Mouse (Mus musculus): Measurements from ENCODE around the gene Efr3b. TPM values are rescaled to one million over a fixed set of nuclear protein-coding genes. Genes with fewer than 3 reads are reported as not detected.

Efr3b gene
- polyA plus RNA-seq, 1 experiment: 0.97 TPM

DNA sequence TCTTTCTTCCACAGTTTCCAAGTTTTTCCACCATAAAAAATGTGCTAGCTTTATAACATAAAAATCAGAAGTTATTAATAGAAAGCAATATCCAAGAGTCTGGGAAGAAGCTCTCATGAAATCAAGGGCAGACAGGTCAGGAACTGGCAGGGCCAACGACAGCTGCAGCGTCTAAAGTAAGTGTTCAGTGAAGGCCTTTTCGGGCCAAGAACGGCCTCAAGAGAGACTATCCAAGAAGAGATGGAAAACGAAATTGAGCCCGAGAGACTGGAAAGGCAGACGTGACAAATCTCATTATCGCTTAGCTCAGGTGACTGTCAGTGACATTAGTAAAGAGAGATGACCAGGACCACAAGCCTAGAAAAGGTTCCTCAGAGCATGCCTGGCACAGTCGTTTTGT lies 19.6 kb upstream of the Efr3b start:
- H3K4me3 ChIP-seq (ENCODE audit: extremely low read depth, insufficient read depth, insufficient read length): no peak overlapping the region
- no peaks in the 10 kb centered on the region for H3K4me1 ChIP-seq (ENCODE audit: control insufficient read depth, insufficient read depth, insufficient read length)
- TF ChIP-seq POLR2A (IDR thresholded peaks at IDR 0.05; ENCODE audit: low read depth, low read length): no peak
- TF ChIP-seq CTCF (IDR thresholded peaks at IDR 0.05; ENCODE audit: extremely low read depth, insufficient read depth, insufficient read length, insufficient replicate concordance): no peak
- no peak for DNase-seq (ENCODE audit: low read depth in 1 of 2, low spot score in 2 of 2)
- 85% methylated on average over 9 of the region's 9 CpGs for WGBS
- no peaks in the 10 kb centered on the region for H3K27me3 ChIP-seq (ENCODE audit: control insufficient read depth, insufficient read depth, low read length)
- no peak overlapping the region for H3K27ac ChIP-seq (ENCODE audit: insufficient read depth, low read length)
- no peaks in the 10 kb centered on the region for H3K36me3 ChIP-seq (ENCODE audit: control insufficient read depth, insufficient read depth, low read length)

DNA sequence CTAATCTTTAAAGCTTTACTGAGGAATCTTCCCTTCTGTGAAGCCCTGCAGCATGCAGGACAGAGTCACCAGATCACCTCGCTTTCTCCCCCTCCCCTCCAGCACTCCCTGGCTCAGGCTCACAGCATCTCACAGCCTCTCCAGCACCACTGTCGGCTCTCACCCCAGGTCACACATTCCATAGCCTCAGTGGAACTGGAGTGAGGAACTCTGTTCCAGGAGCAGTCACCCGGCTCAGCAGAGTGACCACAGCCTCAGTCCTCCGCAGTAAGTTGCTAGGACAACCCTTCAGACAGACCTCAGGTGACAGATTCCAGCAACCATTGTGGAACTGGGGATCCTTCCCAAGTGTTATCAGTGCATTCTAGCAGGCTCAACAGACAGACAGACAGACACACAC lies 16.1 kb upstream of the Efr3b start:
- no peak for DNase-seq (ENCODE audit: low read depth in 1 of 2, low spot score in 2 of 2)
- Histone ChIP-seq H3K27me3 (ENCODE audit: control insufficient read depth, insufficient read depth, low read length) (no peaks in the 10 kb centered on the region), H3K27ac (ENCODE audit: insufficient read depth, low read length) (no peak overlapping the region), H3K36me3 (ENCODE audit: control insufficient read depth, insufficient read depth, low read length) (no peaks in the 10 kb centered on the region), H3K4me3 (ENCODE audit: extremely low read depth, insufficient read depth, insufficient read length) (no peak overlapping the region), H3K4me1 (ENCODE audit: control insufficient read depth, insufficient read depth, insufficient read length) (no peaks in the 10 kb centered on the region)
- 68% methylated on average over 4 of the region's 4 CpGs for WGBS
- no peak for TF ChIP-seq POLR2A (IDR thresholded peaks at IDR 0.05; ENCODE audit: low read depth, low read length)
- TF ChIP-seq CTCF (IDR thresholded peaks at IDR 0.05; ENCODE audit: extremely low read depth, insufficient read depth, insufficient read length, insufficient replicate concordance): no peak

DNA sequence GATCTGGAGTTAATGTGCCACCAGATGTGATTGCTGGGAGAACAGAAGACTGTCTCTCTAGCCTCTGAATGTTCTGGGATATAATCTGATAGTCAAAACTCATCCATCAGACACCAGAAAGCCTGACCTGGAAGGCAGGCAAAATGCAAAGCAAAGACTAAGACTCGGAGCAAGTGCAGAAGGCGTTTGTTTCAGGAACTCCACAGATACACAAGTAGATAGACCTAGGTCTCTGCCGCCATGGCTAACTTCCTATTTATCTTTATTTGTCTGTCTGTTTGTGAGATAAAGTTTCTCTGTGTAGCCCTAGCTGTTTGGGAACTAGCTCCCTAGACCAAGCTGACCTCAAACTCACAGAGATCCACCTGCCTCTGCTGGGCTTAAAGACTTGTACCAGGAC lies 14.9 kb upstream of the Efr3b start:
- no peak overlapping the region for H3K4me3 ChIP-seq (ENCODE audit: extremely low read depth, insufficient read depth, insufficient read length)
- H3K27me3 ChIP-seq (ENCODE audit: control insufficient read depth, insufficient read depth, low read length): no peaks in the 10 kb centered on the region
- no peaks in the 10 kb centered on the region for H3K36me3 ChIP-seq (ENCODE audit: control insufficient read depth, insufficient read depth, low read length)
- H3K27ac ChIP-seq (ENCODE audit: insufficient read depth, low read length): no peak overlapping the region
- H3K4me1 ChIP-seq (ENCODE audit: control insufficient read depth, insufficient read depth, insufficient read length): no peaks in the 10 kb centered on the region
- WGBS: 73% methylated on average over 3 of the region's 3 CpGs
- TF ChIP-seq POLR2A (IDR thresholded peaks at IDR 0.05; ENCODE audit: low read depth, low read length) (no peak), CTCF (IDR thresholded peaks at IDR 0.05; ENCODE audit: extremely low read depth, insufficient read depth, insufficient read length, insufficient replicate concordance) (no peak)
- DNase-seq (ENCODE audit: low read depth in 1 of 2, low spot score in 2 of 2): no peak

GRCm38 (mm10) chr12:4050861-4051425 lies 12.2 kb upstream of the Efr3b start:
- H3K4me1 ChIP-seq (ENCODE audit: control insufficient read depth, insufficient read depth, insufficient read length): no peaks in the 10 kb centered on the region
- WGBS: 88% methylated on average over 9 of the region's 9 CpGs
- H3K4me3 ChIP-seq (ENCODE audit: extremely low read depth, insufficient read depth, insufficient read length): no peak overlapping the region
- no peak for DNase-seq (ENCODE audit: low read depth in 1 of 2, low spot score in 2 of 2)
- no peaks in the 10 kb centered on the region for H3K36me3 ChIP-seq (ENCODE audit: control insufficient read depth, insufficient read depth, low read length)
- TF ChIP-seq POLR2A (IDR thresholded peaks at IDR 0.05; ENCODE audit: low read depth, low read length) (no peak), CTCF (IDR thresholded peaks at IDR 0.05; ENCODE audit: extremely low read depth, insufficient read depth, insufficient read length, insufficient replicate concordance) (no peak)
- no peaks in the 10 kb centered on the region for H3K27me3 ChIP-seq (ENCODE audit: control insufficient read depth, insufficient read depth, low read length)
- H3K27ac ChIP-seq (ENCODE audit: insufficient read depth, low read length): no peak overlapping the region

DNA sequence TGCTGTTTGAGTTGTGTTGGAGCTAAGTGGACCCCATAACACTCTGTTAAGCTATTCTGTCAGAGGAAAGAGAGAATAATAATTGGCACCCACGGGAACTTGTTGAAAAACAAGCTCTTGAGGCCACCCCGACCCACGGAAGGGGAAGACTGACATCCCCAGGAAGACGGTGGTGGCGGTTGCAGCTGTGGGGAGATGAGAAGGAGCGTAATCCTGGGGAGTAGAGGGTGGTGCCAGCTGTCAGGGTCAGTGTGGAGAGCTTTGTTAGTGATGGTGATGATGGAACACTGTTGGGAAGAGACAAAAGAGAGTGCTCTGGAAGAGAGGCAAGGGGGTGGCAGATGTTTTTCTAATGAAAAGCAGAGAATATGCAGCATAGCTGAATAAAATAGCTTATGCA lies 9.3 kb upstream of the Efr3b start:
- DNase-seq (ENCODE audit: low read depth in 1 of 2, low spot score in 2 of 2): no peak
- WGBS: 7% methylated on average over 6 of the region's 6 CpGs
- Histone ChIP-seq H3K4me1 (ENCODE audit: control insufficient read depth, insufficient read depth, insufficient read length) (no peaks in the 10 kb centered on the region), H3K27ac (ENCODE audit: insufficient read depth, low read length) (no peak overlapping the region), H3K36me3 (ENCODE audit: control insufficient read depth, insufficient read depth, low read length) (no peaks in the 10 kb centered on the region), H3K27me3 (ENCODE audit: control insufficient read depth, insufficient read depth, low read length) (no peaks in the 10 kb centered on the region), H3K4me3 (ENCODE audit: extremely low read depth, insufficient read depth, insufficient read length) (no peak overlapping the region)
- TF ChIP-seq POLR2A (IDR thresholded peaks at IDR 0.05; ENCODE audit: low read depth, low read length) (no peak), CTCF (IDR thresholded peaks at IDR 0.05; ENCODE audit: extremely low read depth, insufficient read depth, insufficient read length, insufficient replicate concordance) (no peak)

DNA sequence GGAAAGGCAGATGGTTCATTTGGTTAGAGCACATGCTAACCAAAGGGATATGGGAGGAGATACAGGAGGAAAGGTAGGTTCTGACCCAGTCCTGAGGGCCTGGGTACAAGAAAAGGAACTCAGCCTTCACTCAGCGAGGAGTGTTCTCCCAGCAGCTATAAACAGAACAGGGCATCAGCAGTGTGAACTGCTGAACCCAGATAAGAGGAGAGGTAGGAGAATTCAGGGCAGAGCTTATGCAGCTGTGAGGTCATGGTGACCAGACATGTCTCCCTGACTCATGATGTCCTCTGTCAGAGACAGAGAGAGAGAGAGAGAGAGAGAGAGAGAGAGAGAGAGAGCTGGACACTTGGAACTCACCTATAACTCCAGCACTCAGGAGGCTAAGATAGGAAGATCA lies 7.3 kb upstream of the Efr3b start:
- no peak for DNase-seq (ENCODE audit: low read depth in 1 of 2, low spot score in 2 of 2)
- TF ChIP-seq CTCF (IDR thresholded peaks at IDR 0.05; ENCODE audit: extremely low read depth, insufficient read depth, insufficient read length, insufficient replicate concordance) (no peak), POLR2A (IDR thresholded peaks at IDR 0.05; ENCODE audit: low read depth, low read length) (no peak)
- H3K27me3 ChIP-seq (ENCODE audit: control insufficient read depth, insufficient read depth, low read length): no peaks in the 10 kb centered on the region
- no peak overlapping the region for H3K27ac ChIP-seq (ENCODE audit: insufficient read depth, low read length)
- no peaks in the 10 kb centered on the region for H3K4me1 ChIP-seq (ENCODE audit: control insufficient read depth, insufficient read depth, insufficient read length)
- no peaks in the 10 kb centered on the region for H3K36me3 ChIP-seq (ENCODE audit: control insufficient read depth, insufficient read depth, low read length)
- H3K4me3 ChIP-seq (ENCODE audit: extremely low read depth, insufficient read depth, insufficient read length): no peak overlapping the region
- WGBS: 69% methylated on average over 1 of the region's 1 CpGs

- Histone ChIP-seq H3K4me3 (ENCODE audit: extremely low read depth, insufficient read depth, insufficient read length) (no peak overlapping the region), H3K27ac (ENCODE audit: insufficient read depth, low read length) (no peak overlapping the region), H3K36me3 (ENCODE audit: control insufficient read depth, insufficient read depth, low read length) (no peaks in the 10 kb centered on the region), H3K4me1 (ENCODE audit: control insufficient read depth, insufficient read depth, insufficient read length) (no peaks in the 10 kb centered on the region), H3K27me3 (ENCODE audit: control insufficient read depth, insufficient read depth, low read length) (peaks cover 13% of the 10 kb centered on the region)
- WGBS: 76% methylated on average over 5 of the region's 5 CpGs
- no peak for TF ChIP-seq CTCF (IDR thresholded peaks at IDR 0.05; ENCODE audit: extremely low read depth, insufficient read depth, insufficient read length, insufficient replicate concordance)
- TF ChIP-seq POLR2A (IDR thresholded peaks at IDR 0.05; ENCODE audit: low read depth, low read length): no peak
- no peak for DNase-seq (ENCODE audit: low read depth in 1 of 2, low spot score in 2 of 2)
Measured at GRCm38 (mm10) chr12:4042411-4042810, 3.7 kb upstream of the Efr3b start.

Data from spleen, adult 2 months (tissue).